Mouse (Mus musculus) lung, adult 2 months (tissue): Measurements from ENCODE around the gene Nde1. TPM values are rescaled to one million over a fixed set of nuclear protein-coding genes. Genes with fewer than 3 reads are reported as not detected.

Source experiments
- DNase-seq: peaks from one replicate; pipeline ENCODE4 v3.0.0; 2022
- H3K4me1 ChIP-seq: fragments of 200-500 bp; 2 replicates; pipeline ENCODE4 v1.6.1; 2011; ENCODE audit warnings: low read length; ENCODE audit not compliant: control insufficient read depth, insufficient read depth
- H3K4me3 ChIP-seq: fragments of 200-500 bp; replicated peaks from 2 replicates; pipeline ENCODE3; 2011; ENCODE audit warnings: low read depth, mild to moderate bottlenecking, control low read depth, low read length; ENCODE audit errors: extremely low read depth
- CTCF ChIP-seq: fragments of 200-500 bp; IDR thresholded peaks from 2 replicates; pipeline ENCODE4 v1.5.1; 2011; ENCODE audit warnings: mild to moderate bottlenecking, low read length, control low read depth; ENCODE audit not compliant: insufficient read depth
- POLR2A ChIP-seq: fragments of 200-500 bp; IDR thresholded peaks from 2 replicates; pipeline ENCODE4 v1.6.1; 2011; ENCODE audit warnings: low read depth, mild to moderate bottlenecking, control low read depth, low read length, borderline replicate concordance; ENCODE audit errors: extremely low read depth
- WGBS: fragments of 180-500 bp; shearing (Covaris S2); methylation state at CpG from one replicate; pipeline ENCODE4 v1.1.7; 2018; 5-methylcytosine and 5-hydroxymethylcytosine counted together
- polyA plus RNA-seq: library from polyadenylated mRNA; depleted of rRNA; stranded (reverse); fragments of >200 nt; gene quantifications from 2 replicates; pipeline ENCODE4 v1.2.3, GENCODE M21; 2012; rRNA removed

Nde1 gene
- polyA plus RNA-seq: 39.1 and 39.3 TPM in 2 replicates

DNA sequence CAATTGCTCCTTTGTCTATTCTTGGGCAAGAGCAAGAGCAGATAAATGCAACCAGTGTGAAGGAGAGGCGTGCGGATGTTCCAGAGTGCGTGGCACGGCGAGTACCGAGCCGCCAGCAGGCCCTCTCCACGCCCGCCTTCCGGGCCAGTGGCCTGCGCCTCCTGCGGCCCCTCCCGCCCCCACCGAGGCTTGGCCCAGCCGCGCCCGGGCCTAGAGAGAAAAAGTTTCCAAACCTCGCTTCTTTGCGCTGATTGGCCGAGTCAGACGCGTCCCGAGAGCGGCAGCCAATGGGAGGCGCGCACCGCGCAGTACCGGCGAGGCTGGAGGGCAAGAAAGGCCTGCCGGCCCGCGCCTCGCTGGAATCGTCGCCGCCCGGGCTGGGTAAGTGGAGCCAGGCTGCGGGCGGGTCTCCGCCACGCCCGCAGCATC is at the start of gene Nde1, which contains the start of gene Marf1:
Gene Nde1 (plus strand): TSS at position 288 of the 429 bp plus-strand sequence.
Gene Marf1 (minus strand): TSS at position 364 of the 429 bp plus-strand sequence.
- TF ChIP-seq CTCF (no peak), POLR2A (peak; percentile 91)
- Histone ChIP-seq H3K4me3 (peak within 1 kb of the TSS; percentile 87), H3K4me1 (no peaks in the 10 kb centered on the region; the same call in 1 of the 2 replicates)
- DNase-seq: peak; percentile 88
- WGBS: under 1% methylated on average over 43 of the region's 43 CpGs

GRCm38 (mm10) chr16:14117299-14117698 is 45.8 kb upstream of the Nde1 start:
- no peak overlapping the region for H3K4me3 ChIP-seq
- WGBS: 47% methylated on average over 2 of the region's 2 CpGs
- H3K4me1 ChIP-seq: no peaks in the 10 kb centered on the region
- TF ChIP-seq POLR2A: no peak
- no peak for TF ChIP-seq CTCF
- DNase-seq: no peak

DNA sequence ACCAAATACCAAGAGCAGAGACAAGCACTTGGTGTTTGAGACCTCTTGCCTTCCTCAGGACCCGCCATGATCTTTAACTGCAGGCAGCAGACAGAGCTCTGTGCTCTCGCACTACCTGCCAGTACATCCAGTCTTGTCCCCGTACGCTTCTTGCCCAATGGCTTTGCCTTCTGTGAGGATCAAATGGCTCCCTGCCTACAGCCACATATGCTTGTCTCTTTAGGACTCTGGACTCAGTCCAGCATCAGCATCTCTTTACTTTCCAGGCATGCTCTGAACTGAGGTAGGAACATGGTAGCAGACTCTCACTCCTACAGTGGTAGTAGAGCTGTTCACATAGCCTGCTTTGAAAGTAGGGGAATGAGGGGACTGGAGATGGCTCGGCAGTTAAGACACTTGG is 42.1 kb upstream of the Nde1 start:
- DNase-seq: no peak
- 94% methylated on average over 5 of the region's 5 CpGs for WGBS
- no peak for TF ChIP-seq POLR2A
- TF ChIP-seq CTCF: no peak
- H3K4me3 ChIP-seq: no peak overlapping the region
- no peaks in the 10 kb centered on the region; the same call in 1 of the 2 replicates for H3K4me1 ChIP-seq

DNA sequence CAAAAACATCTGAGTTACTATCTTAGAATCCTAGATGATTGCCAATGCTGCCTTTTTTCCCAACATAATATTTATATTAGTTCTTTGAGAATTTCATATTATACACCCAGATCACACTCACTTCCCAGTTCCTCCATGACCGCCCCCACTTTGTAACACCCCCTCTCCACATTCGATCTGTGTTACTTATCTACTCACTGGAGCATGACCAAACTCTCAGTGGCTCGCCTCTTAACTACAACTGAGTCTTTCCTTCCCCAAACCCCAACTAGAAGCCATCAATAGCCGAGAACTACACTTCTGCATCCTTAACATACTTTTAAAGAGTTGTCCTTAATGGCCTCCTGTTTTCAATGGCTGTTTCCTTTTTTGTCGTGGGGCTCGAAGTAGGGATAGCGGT is 41.5 kb upstream of the Nde1 start:
- no peak for TF ChIP-seq CTCF
- TF ChIP-seq POLR2A: no peak
- Histone ChIP-seq H3K4me3 (no peak overlapping the region), H3K4me1 (no peaks in the 10 kb centered on the region; the same call in 1 of the 2 replicates)
- DNase-seq: no peak
- WGBS: 94% methylated on average over 7 of the region's 7 CpGs

GRCm38 (mm10) chr16:14122586-14122985 is 40.5 kb upstream of the Nde1 start:
- no peak for DNase-seq
- no peak overlapping the region for H3K4me3 ChIP-seq
- no peaks in the 10 kb centered on the region; the same call in 1 of the 2 replicates for H3K4me1 ChIP-seq
- TF ChIP-seq CTCF (no peak), POLR2A (no peak)

GRCm38 (mm10) chr16:14123901-14124300 is 39.2 kb upstream of the Nde1 start:
- DNase-seq: no peak
- Histone ChIP-seq H3K4me3 (no peak overlapping the region), H3K4me1 (no peaks in the 10 kb centered on the region; the same call in 1 of the 2 replicates)
- TF ChIP-seq POLR2A (no peak), CTCF (no peak)
- 85% methylated on average over 2 of the region's 2 CpGs for WGBS

DNA sequence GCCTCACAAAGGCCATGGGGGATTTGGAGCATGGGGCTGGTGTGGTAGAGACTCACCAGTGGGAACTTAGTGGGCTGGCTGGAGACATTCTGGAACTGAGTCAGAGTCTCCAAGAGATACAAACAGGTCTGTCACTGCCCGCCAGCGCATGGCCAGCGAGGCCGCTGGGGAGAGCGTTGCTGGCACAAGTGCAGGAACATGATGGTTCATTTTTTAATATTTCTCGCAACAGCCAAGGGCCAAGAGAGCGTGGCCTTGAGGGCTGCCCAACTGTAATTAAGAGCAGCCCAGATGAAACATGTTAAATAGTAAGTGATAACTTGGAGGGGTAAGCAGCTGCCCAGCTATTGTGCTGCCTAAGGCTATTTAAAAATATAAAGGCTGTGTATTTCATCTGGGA is 38.4 kb upstream of the Nde1 start:
- Histone ChIP-seq H3K4me1 (no peaks in the 10 kb centered on the region; the same call in 1 of the 2 replicates), H3K4me3 (no peak overlapping the region)
- no peak for DNase-seq
- no peak for TF ChIP-seq CTCF
- TF ChIP-seq POLR2A: no peak
- 83% methylated on average over 7 of the region's 7 CpGs for WGBS

DNA sequence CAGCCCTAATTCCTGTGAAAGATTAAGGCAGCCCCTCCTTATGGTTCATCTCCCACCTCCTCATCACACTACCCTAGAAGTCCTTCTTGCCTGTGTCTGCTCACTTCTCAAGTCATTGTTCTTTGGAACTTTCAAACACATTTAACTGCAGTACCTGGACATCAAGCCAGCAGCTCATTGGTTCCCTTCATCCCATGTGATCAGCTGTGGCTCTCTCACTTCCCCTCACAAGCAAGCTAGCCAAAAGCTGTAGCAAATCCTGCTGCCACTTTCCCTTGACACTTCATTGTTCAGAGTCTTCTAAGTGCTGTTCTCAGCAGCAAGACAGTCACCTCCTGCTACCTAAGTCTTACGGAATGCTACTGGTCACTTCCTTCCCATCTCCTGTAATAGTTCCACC is 37.8 kb upstream of the Nde1 start:
- WGBS: 68% methylated on average over 1 of the region's 1 CpGs
- H3K4me1 ChIP-seq: no peaks in the 10 kb centered on the region; the same call in 1 of the 2 replicates
- no peak for DNase-seq
- TF ChIP-seq CTCF: no peak
- no peak for TF ChIP-seq POLR2A
- no peak overlapping the region for H3K4me3 ChIP-seq

DNA sequence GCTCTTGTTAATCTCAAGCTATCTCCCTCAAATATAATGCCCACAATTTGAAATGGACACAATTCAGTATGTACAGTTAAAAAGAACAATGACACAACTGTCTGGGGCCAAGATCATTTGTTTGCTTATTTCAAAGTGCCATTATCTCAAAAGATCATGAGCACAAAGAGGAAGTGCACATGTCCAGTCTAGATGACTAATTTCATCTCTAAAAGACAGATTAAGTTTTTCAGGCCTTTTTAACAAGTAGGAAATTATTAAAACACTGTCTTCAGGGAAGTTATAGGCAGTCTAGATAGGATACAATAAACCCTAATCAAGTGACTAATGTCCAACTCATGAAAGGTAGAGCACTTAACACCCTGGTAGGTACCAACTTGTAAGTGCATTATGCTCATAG is 34.1 kb upstream of the Nde1 start:
- DNase-seq: no peak
- no peak for TF ChIP-seq POLR2A
- TF ChIP-seq CTCF: no peak
- no peaks in the 10 kb centered on the region; the same call in 1 of the 2 replicates for H3K4me1 ChIP-seq
- H3K4me3 ChIP-seq: no peak overlapping the region

GRCm38 (mm10) chr16:14130796-14131195 is 32.3 kb upstream of the Nde1 start:
- TF ChIP-seq POLR2A: no peak
- TF ChIP-seq CTCF: no peak
- no peak overlapping the region for H3K4me3 ChIP-seq
- H3K4me1 ChIP-seq: no peaks in the 10 kb centered on the region
- 89% methylated on average over 7 of the region's 7 CpGs for WGBS
- no peak for DNase-seq

DNA sequence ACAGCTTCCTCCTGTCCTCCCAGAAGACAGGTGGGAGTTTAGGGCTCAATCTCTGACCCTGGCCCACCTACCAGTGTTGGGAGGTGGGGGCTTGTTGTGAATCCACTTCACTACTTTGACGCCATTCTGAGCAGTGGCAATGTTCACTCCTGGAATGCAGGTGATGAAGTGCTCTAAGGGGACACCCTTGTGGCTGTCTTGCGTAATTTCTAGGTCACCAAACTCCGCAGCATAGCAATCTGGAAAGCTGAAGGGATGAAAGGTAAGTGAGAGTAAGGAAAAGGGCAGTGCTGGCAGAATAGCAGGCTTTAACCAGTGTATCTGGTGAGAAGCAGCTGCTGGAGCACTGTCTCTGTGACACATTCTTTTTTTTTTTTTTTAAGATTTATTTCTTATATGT is 31.7 kb upstream of the Nde1 start:
- TF ChIP-seq CTCF (no peak), POLR2A (no peak)
- DNase-seq: no peak
- no peak overlapping the region for H3K4me3 ChIP-seq
- 68% methylated on average over 3 of the region's 3 CpGs for WGBS
- H3K4me1 ChIP-seq: no peaks in the 10 kb centered on the region
